Mouse (Mus musculus): ENCODE measurements at regions not wholly inside any gene's neighbourhood (a gene's known extent, or its start where the extent isn't known, plus 50 kb on each side); places are given as distances from the start of the nearest gene placed in this dataset.

GRCm38 (mm10) chr3:102673506-102673905 lies 60.8 kb upstream of the Tspan2 start:
- TF ChIP-seq POLR2A (IDR thresholded peaks at IDR 0.05; ENCODE audit: extremely low read depth, insufficient read depth, low read length), result no peak
- TF ChIP-seq CTCF (IDR thresholded peaks at IDR 0.05; ENCODE audit: extremely low read depth, insufficient read depth, low read length), result no peak
